Mouse (Mus musculus) G1E (cell line): Measurements from ENCODE around the gene Folr2.

Source experiments
- CTCF ChIP-seq: IDR thresholded peaks from 2 replicates; pipeline ENCODE4 v1.5.1; 2012; ENCODE audit warnings: low read depth, low read length, inconsistent platforms, mixed read lengths
- GATA1 ChIP-seq: IDR thresholded peaks from 2 replicates; pipeline ENCODE4 v1.6.1; 2012; ENCODE audit warnings: borderline replicate concordance, low read length, inconsistent platforms, mixed read lengths

GRCm38 (mm10) chr7:101870629-101871028 lies 13.6 kb upstream of the Folr2 start, which contains the start of gene Folr1:
- TF ChIP-seq CTCF (no peak), GATA1 (no peak)
